Mouse (Mus musculus) lung, postnatal 25 days (tissue): Measurements from ENCODE around the gene Cptp.
A peak's percentile ranks its signal among the peaks of the same experiment; 100 is the strongest.

Experiments
- DNase-seq: peaks from one replicate; pipeline ENCODE4 v3.0.0; 2022; ENCODE audit warnings: low spot score

The Cptp gene

DNA sequence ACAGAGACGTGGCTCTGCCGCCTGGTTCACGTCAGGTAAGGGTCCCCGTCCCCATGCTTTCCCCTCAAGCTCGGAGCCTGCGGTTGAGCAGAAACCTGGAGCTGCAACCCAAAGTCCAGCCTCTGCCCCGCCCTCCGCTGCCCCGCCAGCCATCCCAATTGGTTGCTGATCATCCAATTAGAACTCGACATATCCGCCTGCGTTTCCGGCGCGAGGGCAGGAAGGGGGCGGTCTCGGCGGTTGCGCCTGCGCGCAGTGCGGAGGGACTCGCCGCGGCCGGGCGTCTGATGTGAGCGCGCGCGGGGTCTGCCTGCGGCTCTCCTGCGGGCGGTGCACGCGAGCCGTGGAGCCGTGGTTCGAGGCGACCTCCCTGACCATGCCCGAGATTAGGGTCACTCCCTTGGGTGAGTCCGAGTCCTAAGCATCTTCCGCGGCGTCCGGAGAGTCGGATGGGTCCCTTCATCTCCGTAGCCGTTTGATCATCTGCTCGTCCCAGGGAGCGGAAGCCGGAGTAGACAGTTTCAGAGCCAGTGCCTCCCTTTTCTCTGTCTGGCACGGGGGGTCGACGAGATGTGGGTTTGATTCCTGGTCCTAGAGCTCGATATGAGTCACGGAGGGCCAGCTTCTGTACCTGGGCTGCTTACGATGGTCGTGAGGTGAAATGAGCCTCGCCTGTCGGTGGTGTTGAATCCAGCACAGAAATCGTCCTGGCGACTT lies at the start of gene Cptp, which contains the start of gene Ints11:
TSS of gene Cptp (minus strand) at position 124 of the 717 bp plus-strand sequence.
TSS of gene Ints11 (plus strand) at position 230 of the 717 bp plus-strand sequence.
- peak; percentile 97 for DNase-seq

GRCm38 (mm10) chr4:155908751-155909150 lies 39.5 kb upstream of the Cptp start:
- DNase-seq = no peak

DNA sequence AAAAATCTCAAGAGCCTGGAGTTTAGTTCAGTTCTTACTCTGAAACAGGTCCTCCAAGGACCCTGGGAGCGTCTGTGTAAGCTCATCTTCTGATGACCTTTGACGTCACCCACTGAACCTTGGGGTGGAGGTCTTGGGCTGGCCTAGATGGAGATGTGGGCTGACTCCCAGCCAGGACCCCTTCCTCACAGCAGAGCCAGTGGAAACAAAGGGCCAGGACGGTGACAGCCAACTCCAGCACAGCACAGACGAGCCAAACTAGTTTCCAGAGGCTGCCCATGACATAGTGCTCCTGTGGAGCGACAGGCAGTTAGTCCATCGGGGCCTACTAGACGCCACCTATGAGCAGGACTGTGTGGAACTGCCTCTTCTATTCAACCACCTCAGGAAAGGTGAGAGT lies 39.0 kb upstream of the Cptp start:
- DNase-seq = no peak

DNA sequence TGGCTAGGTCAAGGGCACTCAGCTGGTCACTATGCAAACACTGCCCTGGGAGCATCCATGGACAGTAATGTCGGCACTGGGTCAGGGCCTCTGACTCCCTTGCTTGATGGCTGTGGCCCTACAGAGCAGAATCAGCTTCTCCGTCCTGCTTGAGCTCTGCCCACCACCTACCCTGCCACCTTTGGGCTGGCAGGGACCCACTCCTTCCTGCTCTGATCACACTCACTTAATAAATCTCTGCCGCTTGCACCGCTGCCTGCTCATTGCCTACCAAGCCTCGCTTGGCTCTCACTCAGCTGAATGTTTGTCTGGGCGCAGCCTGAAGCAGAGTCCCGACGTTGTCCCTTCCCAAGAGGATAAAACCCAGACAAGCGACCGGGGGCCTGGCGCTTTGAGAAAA lies 37.8 kb upstream of the Cptp start:
- no peak for DNase-seq

DNA sequence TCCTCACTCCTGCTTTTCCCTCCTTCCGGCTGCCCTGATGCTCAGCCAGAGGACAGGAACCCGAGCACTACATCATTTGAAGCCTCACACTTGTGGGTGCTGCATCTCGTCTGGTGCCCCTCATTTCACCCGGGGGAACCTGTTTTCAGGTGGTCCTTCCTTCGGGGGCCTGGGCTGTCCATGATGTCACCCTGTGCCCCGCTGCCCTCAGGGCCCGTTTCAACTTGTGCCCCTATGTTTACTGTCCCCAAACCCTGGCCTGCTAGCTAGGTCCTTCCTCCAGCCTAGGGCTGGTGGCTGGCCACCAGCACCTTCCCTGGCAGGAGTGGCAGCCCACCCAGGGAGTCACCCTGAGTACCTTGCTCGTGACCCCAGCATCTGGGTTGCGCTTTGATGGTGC lies 36.9 kb upstream of the Cptp start:
- DNase-seq = no peak

DNA sequence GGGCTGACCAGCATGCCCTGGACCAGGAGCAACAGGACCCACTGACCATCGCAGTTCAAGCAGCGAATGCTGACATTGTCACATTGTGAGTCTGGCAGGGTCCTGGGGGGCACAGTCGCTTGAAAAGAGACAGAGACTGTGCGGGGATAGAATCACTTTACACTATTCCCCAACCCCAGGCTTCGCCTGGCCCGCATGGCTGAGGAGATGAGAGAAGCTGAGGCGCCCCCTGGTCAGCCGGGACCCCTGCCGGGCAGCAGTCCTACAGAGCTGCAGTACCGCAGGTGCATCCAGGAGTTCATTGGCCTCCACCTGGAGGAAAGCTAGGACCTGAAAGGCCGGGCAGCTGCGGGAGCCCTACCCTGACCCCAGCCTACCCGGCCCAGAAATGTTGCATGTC lies 36.4 kb upstream of the Cptp start:
- DNase-seq = no peak

- no peak for DNase-seq
Measured at GRCm38 (mm10) chr4:155904318-155905102, 35.3 kb upstream of the Cptp start.

- no peak for DNase-seq
Measured at GRCm38 (mm10) chr4:155903246-155903645, 34.0 kb upstream of the Cptp start.

DNA sequence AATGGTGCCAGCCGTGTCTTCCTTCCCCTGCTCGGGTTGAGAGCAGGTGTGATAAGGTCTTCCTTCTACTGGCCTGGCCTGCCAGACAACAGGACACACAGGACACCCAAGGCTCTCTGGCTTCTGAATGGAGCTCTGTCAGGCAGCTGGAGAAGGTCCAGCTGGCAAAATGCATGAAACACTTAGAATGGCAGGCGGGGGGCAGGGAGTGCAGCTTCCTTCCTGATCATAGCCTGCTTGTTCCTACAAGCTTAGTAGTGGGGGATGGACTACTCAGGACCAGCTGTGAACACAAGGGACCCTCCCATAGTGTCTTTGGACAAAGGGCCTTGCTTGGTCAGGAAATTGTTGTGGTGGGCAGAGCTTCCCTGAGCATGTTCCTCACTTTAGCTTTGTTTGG lies 32.0 kb upstream of the Cptp start:
- DNase-seq = peak; percentile 58

DNA sequence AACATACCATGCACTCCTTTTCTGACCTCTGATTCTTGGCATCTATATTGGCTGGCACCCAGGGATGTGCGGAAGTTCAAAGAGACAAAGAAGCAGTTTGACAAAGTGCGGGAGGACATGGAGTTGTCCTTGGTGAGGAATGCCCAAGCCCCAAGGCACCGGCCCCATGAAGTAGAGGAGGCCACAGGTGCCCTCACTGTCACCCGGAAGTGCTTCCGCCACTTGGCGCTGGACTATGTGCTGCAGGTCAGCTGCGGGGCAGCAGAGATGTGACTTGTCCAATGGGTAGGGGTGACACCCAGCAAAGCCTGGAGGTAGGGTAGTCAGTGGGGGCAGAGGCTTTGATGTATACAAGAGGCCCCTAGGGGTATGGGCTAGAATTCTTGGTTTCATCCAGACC lies 30.1 kb upstream of the Cptp start:
- no peak for DNase-seq

GRCm38 (mm10) chr4:155898318-155898717 lies 29.1 kb upstream of the Cptp start:
- no peak for DNase-seq

GRCm38 (mm10) chr4:155896461-155896860 lies 27.2 kb upstream of the Cptp start:
- DNase-seq = no peak

GRCm38 (mm10) chr4:155895826-155896225 lies 26.6 kb upstream of the Cptp start:
- no peak for DNase-seq

DNA sequence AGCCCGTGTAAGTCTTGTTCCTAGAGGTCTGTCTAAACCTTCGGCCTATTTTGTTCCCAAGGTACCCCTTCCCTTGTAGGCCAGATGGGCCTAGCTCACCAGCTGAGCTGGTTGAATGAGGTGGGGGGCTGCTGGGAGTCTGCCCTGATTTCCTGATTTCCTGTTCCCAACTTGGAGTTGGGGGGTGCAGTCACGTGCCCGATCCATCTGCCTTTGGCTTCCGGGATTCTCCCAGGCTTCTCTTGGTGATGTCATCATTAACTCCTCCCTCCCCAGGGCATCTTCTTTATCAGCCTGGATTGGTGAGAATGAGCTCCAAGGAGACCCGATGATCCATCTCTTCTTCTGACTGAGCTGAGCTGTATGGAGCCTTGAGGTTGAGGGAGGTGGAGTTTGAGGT lies 26.0 kb upstream of the Cptp start:
- peak; percentile 55 for DNase-seq

DNA sequence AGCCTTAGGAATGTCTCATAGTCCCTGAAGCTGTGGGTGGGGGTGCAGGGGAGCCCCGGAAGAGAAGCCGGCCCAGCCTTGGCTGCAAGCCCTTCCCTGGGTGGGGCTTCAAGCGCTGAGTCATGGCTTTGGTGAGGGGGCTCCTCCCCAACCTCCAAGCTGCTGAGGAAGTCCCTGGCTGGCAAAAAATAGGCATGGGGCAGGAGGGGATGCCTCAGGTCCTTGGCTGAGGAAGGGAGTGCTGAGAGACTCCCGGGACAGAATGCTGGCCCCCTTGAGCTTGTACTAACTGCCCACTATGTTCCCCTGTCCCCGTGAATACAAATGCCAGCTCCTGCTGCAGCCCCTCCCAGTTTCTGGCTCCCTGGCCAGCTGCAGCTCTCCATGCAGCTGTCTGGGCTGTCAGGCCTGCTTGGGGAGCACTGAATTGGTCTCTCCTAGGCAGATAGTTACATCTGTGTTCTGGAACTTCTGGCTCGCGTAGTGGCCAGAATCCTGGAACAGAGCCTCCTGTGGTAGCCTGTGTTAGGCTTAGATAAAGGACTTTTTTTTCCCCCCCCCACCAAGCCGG lies 25.2 kb upstream of the Cptp start:
- DNase-seq = peak; percentile 85

DNA sequence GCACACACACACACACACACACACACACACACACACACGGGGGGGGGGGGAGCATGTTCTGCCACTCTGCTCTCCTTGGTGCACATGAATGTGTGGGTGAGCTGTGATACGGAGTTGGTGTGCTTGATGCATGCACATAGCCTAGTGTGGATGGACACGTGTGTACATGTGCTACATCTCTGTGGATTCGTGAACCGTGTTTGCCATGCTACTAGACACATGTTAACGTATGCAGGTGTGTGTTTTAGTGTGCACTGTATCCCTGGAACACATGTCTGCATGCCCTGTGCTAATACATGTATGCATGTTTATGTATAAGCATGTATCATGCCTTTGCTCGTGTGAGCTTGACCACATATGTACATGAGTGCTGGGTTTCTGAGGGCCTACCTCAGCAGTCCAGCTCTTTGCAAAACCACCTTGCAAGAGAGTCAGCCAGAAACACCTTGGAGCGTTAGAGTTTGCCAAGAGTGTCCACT lies 24.0 kb upstream of the Cptp start:
- no peak for DNase-seq

GRCm38 (mm10) chr4:155892438-155893211 lies 23.4 kb upstream of the Cptp start:
- DNase-seq = peak; percentile 21

DNA sequence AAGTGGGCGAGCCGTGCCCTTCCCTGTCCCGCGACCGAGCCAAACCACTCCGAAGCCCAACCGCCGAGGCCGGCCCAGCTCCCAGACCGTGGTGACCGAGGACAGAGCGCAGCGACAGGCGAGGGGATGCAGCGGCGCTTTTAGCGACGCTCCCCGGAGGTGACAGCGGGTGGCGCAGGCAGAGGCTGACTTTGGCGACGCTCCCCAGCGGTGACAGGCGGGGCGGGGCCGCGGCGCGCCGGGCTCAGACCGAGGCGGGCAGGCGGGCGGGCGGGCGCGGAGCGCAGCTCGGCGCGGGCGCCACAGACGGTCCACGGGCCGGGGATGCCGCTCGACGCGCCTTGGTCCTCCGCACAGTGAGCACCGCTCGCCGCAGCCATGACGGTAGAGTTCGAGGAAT lies 22.8 kb upstream of the Cptp start:
- DNase-seq = peak; percentile 85

DNA sequence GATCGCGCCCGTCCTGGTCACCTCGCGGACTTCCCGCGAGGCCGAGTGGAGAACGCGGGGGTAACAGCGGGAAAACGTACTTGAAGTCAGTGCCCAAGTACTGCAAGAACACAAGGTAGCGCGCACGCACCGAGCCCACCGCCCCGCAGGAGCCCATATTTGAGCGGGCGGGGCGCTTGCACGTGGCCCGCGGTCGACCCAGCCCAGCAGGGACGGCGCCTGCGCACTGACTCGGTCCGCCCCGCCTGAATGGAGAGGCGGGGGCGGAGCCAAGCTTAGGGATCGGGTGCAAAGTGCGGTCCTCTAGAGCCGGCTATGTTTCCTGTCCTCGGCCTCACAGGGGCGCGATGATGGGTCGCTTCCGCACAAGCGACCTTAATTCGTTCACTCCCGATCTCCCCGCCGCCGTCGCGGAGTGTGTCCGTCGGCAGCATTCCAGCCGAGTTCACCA lies 22.3 kb upstream of the Cptp start, which contains the start of the genes Pusl1 and Acap3:
TSS of gene Pusl1 (minus strand) at position 231 of the 451 bp plus-strand sequence.
TSS of gene Acap3 (plus strand) at position 272 of the 451 bp plus-strand sequence.
- DNase-seq = peak; percentile 95

DNA sequence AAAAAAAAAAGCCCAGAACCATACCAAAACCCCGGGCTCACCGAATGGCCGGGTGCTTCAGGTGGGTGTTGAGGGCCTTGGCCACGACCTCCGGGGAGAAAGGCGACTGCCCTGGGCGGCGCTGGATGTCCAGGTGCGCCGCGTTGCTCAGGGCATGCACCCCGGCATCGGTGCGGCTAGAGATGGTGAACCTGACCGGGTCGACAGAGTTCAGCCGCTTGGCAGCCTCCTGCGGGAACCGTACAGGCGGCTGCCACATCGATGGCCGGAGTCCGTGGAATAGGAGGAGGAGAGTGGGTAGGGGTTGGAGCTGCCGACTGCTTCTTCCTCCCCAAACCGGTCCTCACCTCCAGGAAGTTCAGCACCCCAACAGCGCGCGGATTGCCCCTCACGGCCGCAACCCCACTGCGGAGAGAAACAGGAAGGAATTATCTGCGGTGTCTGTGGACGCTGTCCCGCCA lies 21.8 kb upstream of the Cptp start:
- DNase-seq = no peak

DNA sequence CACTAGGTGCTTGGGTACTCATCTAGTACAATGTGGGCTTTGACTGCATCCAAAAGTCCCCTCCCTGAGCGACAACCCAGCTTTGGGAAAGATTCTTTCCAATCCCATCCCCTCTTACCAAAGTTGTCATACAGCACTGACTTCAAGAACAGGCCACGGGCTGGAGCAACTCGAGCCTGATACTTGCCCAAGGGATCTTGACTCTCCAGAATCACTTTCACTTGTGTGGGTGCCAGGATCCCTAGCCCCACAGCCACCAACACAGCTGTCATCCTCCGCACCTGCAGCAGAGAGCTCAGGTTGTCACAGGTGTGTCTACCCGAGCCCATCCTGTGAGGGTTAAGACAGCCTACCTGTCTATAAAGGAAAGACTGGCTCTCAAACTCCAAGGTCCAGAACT lies 20.1 kb upstream of the Cptp start:
- DNase-seq = no peak

DNA sequence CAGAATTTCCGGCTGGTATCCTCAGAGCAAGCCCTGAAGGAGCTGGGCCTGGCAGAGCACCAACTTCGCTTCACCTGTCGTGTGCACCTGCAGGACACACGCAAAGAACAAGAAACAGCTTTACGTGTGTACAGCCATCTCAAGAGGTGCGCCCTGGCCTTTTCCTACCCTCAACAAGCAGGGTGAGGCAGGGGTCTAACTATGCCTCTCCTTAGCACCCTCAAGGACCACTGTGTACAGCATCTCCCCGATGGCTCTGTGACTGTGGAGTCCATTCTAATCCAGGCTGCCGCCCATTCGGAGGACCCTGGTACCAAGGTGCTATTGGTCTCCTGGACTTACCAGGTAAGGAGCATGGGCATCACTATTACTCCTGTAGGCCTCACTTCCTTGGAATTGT lies 18.9 kb upstream of the Cptp start:
- DNase-seq = no peak
